Mouse (Mus musculus): Measurements from ENCODE around the gene Nav1. TPM values are rescaled to one million over a fixed set of nuclear protein-coding genes. Genes with fewer than 3 reads are reported as not detected.
A peak's percentile ranks its signal among the peaks of the same experiment; 100 is the strongest.

The Nav1 gene
- total RNA-seq, 2 experiments from 2014 or later = 8.7 to 9.7 TPM

- intact Hi-C loops (cut with DNase I) = no loop called here
- DNase-seq = no peak
Observed at GRCm38 (mm10) chr1:135523780-135524517, 83.1 kb downstream of the Nav1 start.

- no peak for DNase-seq
- intact Hi-C loops (cut with DNase I) = no loop called here
Observed at GRCm38 (mm10) chr1:135523344-135523743, 83.8 kb downstream of the Nav1 start.

GRCm38 (mm10) chr1:135520550-135521168, 86.4 kb downstream of the Nav1 start:
- intact Hi-C loops (cut with DNase I) = no loop called here
- no peak for DNase-seq

- intact Hi-C loops (cut with DNase I) = no loop called here
- DNase-seq = no peak
Observed at GRCm38 (mm10) chr1:135518661-135519060, 88.4 kb downstream of the Nav1 start.

- DNase-seq = no peak
- intact Hi-C loops (cut with DNase I) = no loop called here
Observed at GRCm38 (mm10) chr1:135517469-135517868, 89.6 kb downstream of the Nav1 start.

- DNase-seq = no peak
- intact Hi-C loops (cut with DNase I) = no loop called here
Observed at GRCm38 (mm10) chr1:135516511-135517305, 90.4 kb downstream of the Nav1 start.

- DNase-seq = no peak
- intact Hi-C loops (cut with DNase I) = no loop called here
Observed at GRCm38 (mm10) chr1:135515633-135516238, 91.4 kb downstream of the Nav1 start.

- no peak for DNase-seq
- intact Hi-C loops (cut with DNase I) = no loop called here
Observed at GRCm38 (mm10) chr1:135514913-135515632, 92.0 kb downstream of the Nav1 start.

- intact Hi-C loops (cut with DNase I) = no loop called here
- no peak for DNase-seq
Observed at GRCm38 (mm10) chr1:135514046-135514445, 93.0 kb downstream of the Nav1 start.

- intact Hi-C loops (cut with DNase I) = no loop called here
- no peak for DNase-seq
Observed at GRCm38 (mm10) chr1:135513464-135513863, 93.6 kb downstream of the Nav1 start.

- intact Hi-C loops (cut with DNase I) = no loop called here
- DNase-seq = peak in 1 of 2 experiments; percentile 31
Observed at GRCm38 (mm10) chr1:135510346-135510977, 96.6 kb downstream of the Nav1 start.

- no peak for DNase-seq
- intact Hi-C loops (cut with DNase I) = no loop called here
Observed at GRCm38 (mm10) chr1:135509145-135510084, 97.7 kb downstream of the Nav1 start.

- intact Hi-C loops (cut with DNase I) = no loop called here
- no peak for DNase-seq
Observed at GRCm38 (mm10) chr1:135508349-135508634, 98.8 kb downstream of the Nav1 start.

GRCm38 (mm10) chr1:135507572-135508348, 99.3 kb downstream of the Nav1 start:
- intact Hi-C loops (cut with DNase I) = no loop called here
- no peak for DNase-seq

- intact Hi-C loops (cut with DNase I) = no loop called here
- DNase-seq = no peak
Observed at GRCm38 (mm10) chr1:135505499-135505898, 101.6 kb downstream of the Nav1 start.

GRCm38 (mm10) chr1:135503436-135503835, 103.7 kb downstream of the Nav1 start:
- no peak for DNase-seq
- intact Hi-C loops (cut with DNase I) = no loop called here

- intact Hi-C loops (cut with DNase I) = no loop called here
- DNase-seq = no peak
Observed at GRCm38 (mm10) chr1:135502750-135503149, 104.3 kb downstream of the Nav1 start.

GRCm38 (mm10) chr1:135502135-135502534, 105.0 kb downstream of the Nav1 start:
- intact Hi-C loops (cut with DNase I) = no loop called here
- no peak for DNase-seq
